Mouse (Mus musculus): ENCODE data around the gene Baz2b. TPM values are rescaled to one million over a fixed set of nuclear protein-coding genes. Genes with fewer than 3 reads are reported as not detected.
A peak's percentile ranks its signal among the peaks of the same experiment; 100 is the strongest.

Gene Baz2b
- polyA plus RNA-seq, 1 experiment: 13.7 TPM

GRCm38 (mm10) chr2:60059300-60059699 is 150.3 kb downstream of the Baz2b start:
- WGBS: 89% methylated on average over 5 of the region's 5 CpGs
- no peaks in the 10 kb centered on the region for H3K27me3 ChIP-seq (ENCODE audit: control insufficient read depth, insufficient read depth, low read length)
- no peak for TF ChIP-seq POLR2A (IDR thresholded peaks at IDR 0.05; ENCODE audit: low read depth, low read length)
- TF ChIP-seq CTCF (IDR thresholded peaks at IDR 0.05; ENCODE audit: extremely low read depth, insufficient read depth, insufficient read length, insufficient replicate concordance): no peak
- peaks cover 5% of the 10 kb centered on the region; the same call in 1 of the 2 replicates for H3K4me1 ChIP-seq (ENCODE audit: control insufficient read depth, insufficient read depth, insufficient read length)
- no peak for DNase-seq (ENCODE audit: low read depth in 1 of 2, low spot score in 2 of 2)
- H3K4me3 ChIP-seq (ENCODE audit: extremely low read depth, insufficient read depth, insufficient read length): no peak overlapping the region
- H3K27ac ChIP-seq (ENCODE audit: insufficient read depth, low read length): no peak overlapping the region
- peaks cover 1% of the 10 kb centered on the region; the same call in 1 of the 2 replicates for H3K36me3 ChIP-seq (ENCODE audit: control insufficient read depth, insufficient read depth, low read length)

- H3K4me1 ChIP-seq (ENCODE audit: control insufficient read depth, insufficient read depth, insufficient read length): peaks cover 15% of the 10 kb centered on the region
- H3K27ac ChIP-seq (ENCODE audit: insufficient read depth, low read length): 0 out of 2 replicates have a peak overlapping the region, but pooled peaks have one; percentile 3
- no peaks in the 10 kb centered on the region for H3K27me3 ChIP-seq (ENCODE audit: control insufficient read depth, insufficient read depth, low read length)
- no peak overlapping the region for H3K4me3 ChIP-seq (ENCODE audit: extremely low read depth, insufficient read depth, insufficient read length)
- TF ChIP-seq POLR2A (IDR thresholded peaks at IDR 0.05; ENCODE audit: low read depth, low read length) (no peak), CTCF (IDR thresholded peaks at IDR 0.05; ENCODE audit: extremely low read depth, insufficient read depth, insufficient read length, insufficient replicate concordance) (no peak)
- no peak for DNase-seq (ENCODE audit: low read depth in 1 of 2, low spot score in 2 of 2)
- no peaks in the 10 kb centered on the region for H3K36me3 ChIP-seq (ENCODE audit: control insufficient read depth, insufficient read depth, low read length)
- whole genome bisulfite sequencing: 62% methylated on average over 4 of the region's 4 CpGs
These were observed 153.6 kb downstream of the Baz2b start for GRCm38 (mm10) chr2:60056043-60056442.

- peaks cover 21% of the 10 kb centered on the region for H3K4me1 ChIP-seq (ENCODE audit: control insufficient read depth, insufficient read depth, insufficient read length)
- WGBS: 84% methylated on average over 10 of the region's 10 CpGs
These were observed 154.7 kb downstream of the Baz2b start for GRCm38 (mm10) chr2:60054808-60055535.

GRCm38 (mm10) chr2:60053222-60054010 is 156.2 kb downstream of the Baz2b start:
- H3K27me3 ChIP-seq (ENCODE audit: control insufficient read depth, insufficient read depth, low read length): no peaks in the 10 kb centered on the region
- no peak overlapping the region for H3K27ac ChIP-seq (ENCODE audit: insufficient read depth, low read length)
- peaks cover 24% of the 10 kb centered on the region for H3K4me1 ChIP-seq (ENCODE audit: control insufficient read depth, insufficient read depth, insufficient read length)
- TF ChIP-seq POLR2A (IDR thresholded peaks at IDR 0.05; ENCODE audit: low read depth, low read length): no peak
- no peak for TF ChIP-seq CTCF (IDR thresholded peaks at IDR 0.05; ENCODE audit: extremely low read depth, insufficient read depth, insufficient read length, insufficient replicate concordance)
- DNase-seq (ENCODE audit: low read depth in 1 of 2, low spot score in 2 of 2): no peak
- 95% methylated on average over 11 of the region's 11 CpGs for WGBS
- no peaks in the 10 kb centered on the region for H3K36me3 ChIP-seq (ENCODE audit: control insufficient read depth, insufficient read depth, low read length)
- no peak overlapping the region for H3K4me3 ChIP-seq (ENCODE audit: extremely low read depth, insufficient read depth, insufficient read length)

More at GRCm38 (mm10) chr2:60054808-60055535, 154.7 kb downstream of the Baz2b start:
- no peak overlapping the region for H3K27ac ChIP-seq (ENCODE audit: insufficient read depth, low read length)
- no peaks in the 10 kb centered on the region for H3K36me3 ChIP-seq (ENCODE audit: control insufficient read depth, insufficient read depth, low read length)
- no peak for DNase-seq (ENCODE audit: low read depth in 1 of 2, low spot score in 2 of 2)
- TF ChIP-seq CTCF (IDR thresholded peaks at IDR 0.05; ENCODE audit: extremely low read depth, insufficient read depth, insufficient read length, insufficient replicate concordance): no peak
- no peak for TF ChIP-seq POLR2A (IDR thresholded peaks at IDR 0.05; ENCODE audit: low read depth, low read length)
- H3K27me3 ChIP-seq (ENCODE audit: control insufficient read depth, insufficient read depth, low read length): no peaks in the 10 kb centered on the region
- no peak overlapping the region for H3K4me3 ChIP-seq (ENCODE audit: extremely low read depth, insufficient read depth, insufficient read length)

- Histone ChIP-seq H3K4me1 (ENCODE audit: control insufficient read depth, insufficient read depth, insufficient read length) (peaks cover 26% of the 10 kb centered on the region), H3K4me3 (ENCODE audit: extremely low read depth, insufficient read depth, insufficient read length) (no peak overlapping the region), H3K27me3 (ENCODE audit: control insufficient read depth, insufficient read depth, low read length) (no peaks in the 10 kb centered on the region), H3K36me3 (ENCODE audit: control insufficient read depth, insufficient read depth, low read length) (no peaks in the 10 kb centered on the region), H3K27ac (ENCODE audit: insufficient read depth, low read length) (no peak overlapping the region)
- 61% methylated on average over 9 of the region's 9 CpGs for WGBS
- DNase-seq (ENCODE audit: low read depth in 1 of 2, low spot score in 2 of 2): no peak
- TF ChIP-seq POLR2A (IDR thresholded peaks at IDR 0.05; ENCODE audit: low read depth, low read length) (no peak), CTCF (IDR thresholded peaks at IDR 0.05; ENCODE audit: extremely low read depth, insufficient read depth, insufficient read length, insufficient replicate concordance) (no peak)
These were observed 158.8 kb downstream of the Baz2b start for GRCm38 (mm10) chr2:60050667-60051460.

GRCm38 (mm10) chr2:60049889-60050288 is 159.8 kb downstream of the Baz2b start:
- WGBS: 50% methylated on average over 4 of the region's 4 CpGs
- DNase-seq (ENCODE audit: low read depth in 1 of 2, low spot score in 2 of 2): no peak
- TF ChIP-seq CTCF (IDR thresholded peaks at IDR 0.05; ENCODE audit: extremely low read depth, insufficient read depth, insufficient read length, insufficient replicate concordance) (no peak), POLR2A (IDR thresholded peaks at IDR 0.05; ENCODE audit: low read depth, low read length) (no peak)
- Histone ChIP-seq H3K27ac (ENCODE audit: insufficient read depth, low read length) (no peak overlapping the region), H3K27me3 (ENCODE audit: control insufficient read depth, insufficient read depth, low read length) (no peaks in the 10 kb centered on the region), H3K36me3 (ENCODE audit: control insufficient read depth, insufficient read depth, low read length) (no peaks in the 10 kb centered on the region), H3K4me3 (ENCODE audit: extremely low read depth, insufficient read depth, insufficient read length) (no peak overlapping the region), H3K4me1 (ENCODE audit: control insufficient read depth, insufficient read depth, insufficient read length) (peaks cover 25% of the 10 kb centered on the region)
